Mouse (Mus musculus) heart, adult 2 months (tissue): Measurements from ENCODE around the gene Ceacam3.
"Not testable (repeated sequence)": the region's sequence is repeated elsewhere in the genome, so short reads cannot be mapped to it uniquely, and the experiment has no call there.

Experiments
- CTCF ChIP-seq: fragments of 200-600 bp; IDR thresholded peaks from 2 replicates; pipeline ENCODE4 v1.8.1; 2022; ENCODE audit warnings: antibody characterized with exemption, mild to moderate bottlenecking, moderate library complexity
- EP300 ChIP-seq: fragments of 200-500 bp; IDR thresholded peaks from 2 replicates; pipeline ENCODE4 v1.6.1; 2011; ENCODE audit warnings: low read depth, low read length, control low read depth; ENCODE audit not compliant: insufficient read depth
- POLR2A ChIP-seq: fragments of 200-500 bp; IDR thresholded peaks from 2 replicates; pipeline ENCODE4 v1.6.1; 2011; ENCODE audit warnings: mild to moderate bottlenecking, low read depth, low read length, control low read depth; ENCODE audit not compliant: insufficient read depth

GRCm38 (mm10) chr7:17101631-17102030 is 48.5 kb upstream of the Ceacam3 start:
- TF ChIP-seq POLR2A, CTCF, EP300: not testable (repeated sequence)
